Mouse (Mus musculus): Measurements from ENCODE around the gene Ccdc18. TPM values are rescaled to one million over a fixed set of nuclear protein-coding genes. Genes with fewer than 3 reads are reported as not detected.
"Not testable (repeated sequence)": the region's sequence is repeated elsewhere in the genome, so short reads cannot be mapped to it uniquely, and the experiment has no call there.

Gene Ccdc18
- under 1 TPM; 0.18 to 0.39 TPM for total RNA-seq (2021)
- not detected in 2 replicates for polyA plus RNA-seq (2012; rRNA removed)
- long read RNA-seq = 0 reads

- H3K79me2 ChIP-seq (replicated peaks; ENCODE audit: control insufficient read depth, insufficient read depth, low read length) = peaks cover 1% of the 10 kb centered on the region; the same call in 1 of the 2 replicates
- H3K27me3 ChIP-seq (ENCODE audit: control insufficient read depth, insufficient read depth, low read length) = no peaks in the 10 kb centered on the region
- intact Hi-C loops (cut with DNase I) = loop anchor here (1.0 to 5.0 kb wide), 4 partner anchors 67 to 230 kb away; partner anchors contain the start of genes Dr1, Fam69a, Mtf2 and Rpl5
- 0 out of 2 replicates have a peak, but pooled peaks cover 2% of the 10 kb centered on the region for H3K36me3 ChIP-seq (ENCODE audit: control insufficient read depth, insufficient read depth, low read length)
- peak; percentile 98 to 99 for DNase-seq
- peak within 1 kb of the TSS; percentile 89 for H3K9ac ChIP-seq (ENCODE audit: low read depth, low read length)
- under 1% methylated on average over 65 of the region's 65 CpGs for WGBS
- peak within 1 kb of the TSS; percentile 95 for H3K27ac ChIP-seq
- peak within 1 kb of the TSS; percentile 94 for H3K4me3 ChIP-seq
- H3K4me1 ChIP-seq (ENCODE audit: control insufficient read depth, insufficient read depth, low read length) = peaks cover 3% of the 10 kb centered on the region; the same call in 1 of the 2 replicates
- TF ChIP-seq EP300 (IDR thresholded peaks at IDR 0.05; ENCODE audit: insufficient read depth, low read depth, low read length) (0 out of 2 replicates have a peak, but pooled peaks have one; percentile 57), CTCF (IDR thresholded peaks at IDR 0.05) (peak; percentile 50), POLR2A (IDR thresholded peaks at IDR 0.05; ENCODE audit: insufficient read depth, low read depth, low read length) (peak; percentile 80)
Measured at GRCm38 (mm10) chr5:108132441-108133243, at the start of gene Ccdc18, which contains the start of gene Tmed5. Gene Ccdc18 (plus strand): TSS chr5:108132875. Gene Tmed5 (minus strand): TSS chr5:108132620.

GRCm38 (mm10) chr5:108085440-108085839 is 47.2 kb upstream of the Ccdc18 start:
- H3K36me3 ChIP-seq (ENCODE audit: control insufficient read depth, insufficient read depth, low read length) = no peaks in the 10 kb centered on the region; the same call in 1 of the 2 replicates
- intact Hi-C loops (cut with DNase I) = loop anchor here (5.0 kb wide), 1 partner anchor 163 kb away; no protein-coding TSS in a partner anchor
- TF ChIP-seq CTCF (IDR thresholded peaks at IDR 0.05) (peak; percentile 39), POLR2A (IDR thresholded peaks at IDR 0.05; ENCODE audit: insufficient read depth, low read depth, low read length) (no peak)
- no peak overlapping the region for H3K9ac ChIP-seq (ENCODE audit: low read depth, low read length)
- H3K79me2 ChIP-seq (replicated peaks; ENCODE audit: control insufficient read depth, insufficient read depth, low read length) = no peaks in the 10 kb centered on the region
- H3K27ac ChIP-seq = no peak overlapping the region
- H3K27me3 ChIP-seq (ENCODE audit: control insufficient read depth, insufficient read depth, low read length) = no peaks in the 10 kb centered on the region
- H3K4me1 ChIP-seq (ENCODE audit: control insufficient read depth, insufficient read depth, low read length) = no peaks in the 10 kb centered on the region
- WGBS = 89% methylated on average over 2 of the region's 2 CpGs
- DNase-seq = no peak
- no peak overlapping the region for H3K4me3 ChIP-seq

- intact Hi-C loops (cut with DNase I); H3K36me3 ChIP-seq (ENCODE audit: control insufficient read depth, insufficient read depth, low read length): not testable (repeated sequence)
Measured at GRCm38 (mm10) chr5:108092731-108093130, 39.9 kb upstream of the Ccdc18 start.

GRCm38 (mm10) chr5:108097676-108098075 is 35.0 kb upstream of the Ccdc18 start:
- no peak overlapping the region for H3K9ac ChIP-seq (ENCODE audit: low read depth, low read length)
- no peaks in the 10 kb centered on the region for H3K36me3 ChIP-seq (ENCODE audit: control insufficient read depth, insufficient read depth, low read length)
- no peak overlapping the region for H3K4me3 ChIP-seq
- 93% methylated on average over 3 of the region's 3 CpGs for WGBS
- no peaks in the 10 kb centered on the region for H3K27me3 ChIP-seq (ENCODE audit: control insufficient read depth, insufficient read depth, low read length)
- no peak for DNase-seq
- no peak for TF ChIP-seq CTCF (IDR thresholded peaks at IDR 0.05)
- no peak for TF ChIP-seq POLR2A (IDR thresholded peaks at IDR 0.05; ENCODE audit: insufficient read depth, low read depth, low read length)
- no peak for TF ChIP-seq EP300 (IDR thresholded peaks at IDR 0.05; ENCODE audit: insufficient read depth, low read depth, low read length)
- no peaks in the 10 kb centered on the region for H3K4me1 ChIP-seq (ENCODE audit: control insufficient read depth, insufficient read depth, low read length)
- no peak overlapping the region for H3K27ac ChIP-seq
- intact Hi-C loops (cut with DNase I) = no loop called here
- H3K79me2 ChIP-seq (replicated peaks; ENCODE audit: control insufficient read depth, insufficient read depth, low read length) = no peaks in the 10 kb centered on the region

More at GRCm38 (mm10) chr5:108092731-108093130, 39.9 kb upstream of the Ccdc18 start:
- H3K4me3 ChIP-seq; H3K4me1 ChIP-seq (ENCODE audit: control insufficient read depth, insufficient read depth, low read length); H3K27me3 ChIP-seq (ENCODE audit: control insufficient read depth, insufficient read depth, low read length); H3K27ac ChIP-seq; H3K9ac ChIP-seq (ENCODE audit: low read depth, low read length); H3K79me2 ChIP-seq (replicated peaks; ENCODE audit: control insufficient read depth, insufficient read depth, low read length); DNase-seq: not testable (repeated sequence)
- 95% methylated on average over 8 of the region's 8 CpGs for WGBS

GRCm38 (mm10) chr5:108100196-108100595 is 32.5 kb upstream of the Ccdc18 start:
- Histone ChIP-seq H3K79me2 (replicated peaks; ENCODE audit: control insufficient read depth, insufficient read depth, low read length) (no peaks in the 10 kb centered on the region), H3K36me3 (ENCODE audit: control insufficient read depth, insufficient read depth, low read length) (no peaks in the 10 kb centered on the region)
- DNase-seq = no peak

GRCm38 (mm10) chr5:108104306-108104705 is 28.4 kb upstream of the Ccdc18 start:
- Histone ChIP-seq H3K79me2 (replicated peaks; ENCODE audit: control insufficient read depth, insufficient read depth, low read length) (no peaks in the 10 kb centered on the region), H3K36me3 (ENCODE audit: control insufficient read depth, insufficient read depth, low read length) (no peaks in the 10 kb centered on the region), H3K27ac (no peak overlapping the region), H3K27me3 (ENCODE audit: control insufficient read depth, insufficient read depth, low read length) (no peaks in the 10 kb centered on the region), H3K4me3 (no peak overlapping the region), H3K4me1 (ENCODE audit: control insufficient read depth, insufficient read depth, low read length) (no peaks in the 10 kb centered on the region), H3K9ac (ENCODE audit: low read depth, low read length) (no peak overlapping the region)
- TF ChIP-seq CTCF (IDR thresholded peaks at IDR 0.05) = no peak
- 87% methylated on average over 5 of the region's 5 CpGs for WGBS
- intact Hi-C loops (cut with DNase I) = no loop called here
- no peak for DNase-seq

More at GRCm38 (mm10) chr5:108100196-108100595, 32.5 kb upstream of the Ccdc18 start:
- no peak overlapping the region for H3K9ac ChIP-seq (ENCODE audit: low read depth, low read length)
- intact Hi-C loops (cut with DNase I) = no loop called here
- H3K27ac ChIP-seq = no peak overlapping the region
- no peaks in the 10 kb centered on the region for H3K4me1 ChIP-seq (ENCODE audit: control insufficient read depth, insufficient read depth, low read length)
- no peaks in the 10 kb centered on the region for H3K27me3 ChIP-seq (ENCODE audit: control insufficient read depth, insufficient read depth, low read length)
- no peak overlapping the region for H3K4me3 ChIP-seq
- no peak for TF ChIP-seq EP300 (IDR thresholded peaks at IDR 0.05; ENCODE audit: insufficient read depth, low read depth, low read length)
- TF ChIP-seq POLR2A (IDR thresholded peaks at IDR 0.05; ENCODE audit: insufficient read depth, low read depth, low read length) = no peak
- no peak for TF ChIP-seq CTCF (IDR thresholded peaks at IDR 0.05)

Measured in heart, adult 2 months (tissue).